Comparison of ENCODE assay signal across 33 mouse cellular contexts in the genomic region with DNA sequence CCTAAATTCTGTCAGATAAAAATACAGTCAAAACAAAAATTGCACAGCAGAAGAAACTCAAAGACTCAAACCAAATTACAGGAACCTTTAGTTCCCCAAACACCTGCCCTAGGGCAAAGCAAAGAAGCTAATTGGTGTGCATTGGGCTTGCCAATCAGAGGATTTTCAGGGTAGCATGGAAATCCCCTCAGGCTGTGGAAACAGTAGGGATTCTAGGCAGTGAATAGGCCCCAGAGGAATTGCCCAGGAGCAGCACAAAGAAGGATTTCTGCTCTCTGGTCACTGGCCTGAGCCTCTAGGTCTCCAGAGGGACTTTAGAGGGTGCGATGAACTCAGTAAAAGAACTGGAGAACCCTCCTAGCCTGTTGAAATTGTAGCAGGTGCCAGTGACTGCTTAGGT.
DNase-seq lines count a peak whose midpoint lies in the region; ATAC-seq lines count a peak whose summit lies in the region.
"Had no signal": no experiment of that assay in that cellular context is flagged by ENCODE, and none has a peak within 500 bp of the region (broad histone marks: within the 10 kb centered on the region; RNA-seq: fewer than 3 reads in every experiment).

No protein-coding gene starts in this region.

- WGBS in forebrain, embryonic 11.5 days = 0% methylated on average over 1 of the region's 1 CpGs
- WGBS in forebrain, embryonic 15.5 days = 6% methylated on average over 1 of the region's 1 CpGs
- WGBS in midbrain, embryonic 13.5 days = 6% methylated on average over 1 of the region's 1 CpGs
- 8% methylated on average over 1 of the region's 1 CpGs for WGBS in midbrain, embryonic 16.5 days
- WGBS in embryonic facial prominence, embryonic 10.5 days = 31% methylated on average over 1 of the region's 1 CpGs

- H3K4me1 ChIP-seq in forebrain, embryonic 11.5 days (replicated peaks; ENCODE audit: control insufficient read depth, insufficient read depth, low read length) = peaks cover 17% of the 10 kb centered on the region
- peaks cover 6% of the 10 kb centered on the region for H3K4me1 ChIP-seq in forebrain, embryonic 15.5 days
- peaks cover 27% of the 10 kb centered on the region for H3K4me1 ChIP-seq in midbrain, embryonic 13.5 days (replicated peaks)
- peaks cover 8% of the 10 kb centered on the region; the same call in 1 of the 2 replicates for H3K4me1 ChIP-seq in midbrain, embryonic 16.5 days (ENCODE audit: control insufficient read depth, insufficient read depth, low read length)
- peaks cover 33% of the 10 kb centered on the region for H3K4me1 ChIP-seq in embryonic facial prominence, embryonic 10.5 days
- H3K4me1 ChIP-seq: heart, embryonic 10.5 days had no signal

- no peak overlapping the region for H3K4me2 ChIP-seq in forebrain, embryonic 11.5 days (ENCODE audit: low read depth, low read length, severe bottlenecking)
- no peak overlapping the region for H3K4me2 ChIP-seq in forebrain, embryonic 15.5 days (replicated peaks)
- H3K4me2 ChIP-seq in midbrain, embryonic 13.5 days (replicated peaks) = no peak overlapping the region
- no peak overlapping the region for H3K4me2 ChIP-seq in midbrain, embryonic 16.5 days (ENCODE audit: low read length)
- H3K4me2 ChIP-seq: embryonic facial prominence, embryonic 13.5 days; hindbrain, embryonic 13.5 days; limb, embryonic 12.5 days; neural tube, embryonic 15.5 days had no signal

- no peaks in the 10 kb centered on the region for H3K9me3 ChIP-seq in forebrain, embryonic 11.5 days (ENCODE audit: control insufficient read depth, low read length)
- no peaks in the 10 kb centered on the region for H3K9me3 ChIP-seq in forebrain, embryonic 15.5 days
- no peaks in the 10 kb centered on the region for H3K9me3 ChIP-seq in midbrain, embryonic 13.5 days
- no peaks in the 10 kb centered on the region for H3K9me3 ChIP-seq in midbrain, embryonic 16.5 days (replicated peaks; ENCODE audit: control insufficient read depth, low read length, poor library complexity, severe bottlenecking)
- no peaks in the 10 kb centered on the region for H3K9me3 ChIP-seq in embryonic facial prominence, embryonic 10.5 days
- H3K9me3 ChIP-seq: embryonic facial prominence, embryonic 13.5 days; heart, embryonic 10.5 days; hindbrain, embryonic 13.5 days; limb, embryonic 12.5 days; megakaryocyte, embryonic 14.5 days; neural tube, embryonic 15.5 days had no signal

- ATAC-seq in forebrain, embryonic 11.5 days (replicated peaks; ENCODE audit: low FRiP score) = peak; percentile 67
- ATAC-seq in forebrain, embryonic 15.5 days (replicated peaks) = no peak
- ATAC-seq in midbrain, embryonic 13.5 days = peak; percentile 4; the same call in 1 of the 2 replicates
- no peak for ATAC-seq in midbrain, embryonic 16.5 days
- ATAC-seq: activated CD4-positive, CD25-positive, alpha-beta regulatory T cell, adult 4 months; intestine, postnatal 0 days had no signal

- peak overlapping the region; percentile 57 for H3K27ac ChIP-seq in forebrain, embryonic 11.5 days (ENCODE audit: low read depth, low read length)
- no peak overlapping the region for H3K27ac ChIP-seq in forebrain, embryonic 15.5 days (replicated peaks)
- H3K27ac ChIP-seq in midbrain, embryonic 13.5 days = no peak overlapping the region
- H3K27ac ChIP-seq in midbrain, embryonic 16.5 days (ENCODE audit: low read length) = no peak overlapping the region
- no peak overlapping the region for H3K27ac ChIP-seq in embryonic facial prominence, embryonic 10.5 days (replicated peaks)
- H3K27ac ChIP-seq: embryonic facial prominence, embryonic 13.5 days; heart, embryonic 10.5 days; hindbrain, embryonic 13.5 days; left cerebral cortex, adult 2 months; limb, embryonic 12.5 days; neural tube, embryonic 15.5 days; stomach, postnatal 0 days had no signal

- H3K9ac ChIP-seq in forebrain, embryonic 11.5 days (ENCODE audit: low read length) = no peak overlapping the region
- H3K9ac ChIP-seq in forebrain, embryonic 15.5 days (replicated peaks) = no peak overlapping the region
- no peak overlapping the region for H3K9ac ChIP-seq in midbrain, embryonic 13.5 days (replicated peaks)
- H3K9ac ChIP-seq in midbrain, embryonic 16.5 days (ENCODE audit: low read depth, low read length) = no peak overlapping the region
- H3K9ac ChIP-seq: embryonic facial prominence, embryonic 13.5 days; hindbrain, embryonic 13.5 days; limb, embryonic 12.5 days; neural tube, embryonic 15.5 days had no signal

- no peak overlapping the region for H3K4me3 ChIP-seq in forebrain, embryonic 11.5 days (ENCODE audit: low read depth, low read length)
- no peak overlapping the region for H3K4me3 ChIP-seq in forebrain, embryonic 15.5 days
- H3K4me3 ChIP-seq in midbrain, embryonic 13.5 days (replicated peaks) = no peak overlapping the region
- H3K4me3 ChIP-seq in midbrain, embryonic 16.5 days (ENCODE audit: low read depth, low read length) = no peak overlapping the region
- H3K4me3 ChIP-seq in embryonic facial prominence, embryonic 10.5 days = no peak overlapping the region
- H3K4me3 ChIP-seq: embryonic facial prominence, embryonic 13.5 days; erythroblast, embryonic 14.5 days; heart, embryonic 10.5 days; hindbrain, embryonic 13.5 days; left cerebral cortex, adult 2 months; limb, embryonic 12.5 days; megakaryocyte, embryonic 14.5 days; neural tube, embryonic 15.5 days had no signal

- peak; percentile 65 for DNase-seq in forebrain, embryonic 11.5 days (ENCODE audit: low spot score)
- DNase-seq in embryonic facial prominence, embryonic 10.5 days (ENCODE audit: low spot score) = peak; percentile 12
- peak; percentile 49 for DNase-seq in retina, embryonic 14.5 days (ENCODE audit: low spot score)
- DNase-seq in left cerebral cortex, adult 18-20 months (ENCODE audit: low spot score in 2 of 2) = no peak
- no peak for DNase-seq in right cerebral cortex, postnatal 14 days
- DNase-seq: adrenal gland, adult 2 months; adrenal gland, postnatal 36 days; cerebellum, adult 8-10 months; cerebellum, postnatal 36 days; gastrocnemius, postnatal 14 days; heart, postnatal 36 days; kidney, adult 9 months; kidney, postnatal 14 days; layer of hippocampus, adult 9-11 months; lung, postnatal 4 days; right cerebral cortex, adult 18-20 months; right cerebral cortex, postnatal 4 days; thymus, adult 18-20 months; thymus, postnatal 25 days had no signal

- H3K27me3 ChIP-seq in forebrain, embryonic 11.5 days (ENCODE audit: control insufficient read depth, insufficient read depth, low read length) = no peaks in the 10 kb centered on the region; the same call in 1 of the 2 replicates
- no peaks in the 10 kb centered on the region for H3K27me3 ChIP-seq in forebrain, embryonic 15.5 days
- peaks cover 21% of the 10 kb centered on the region for H3K27me3 ChIP-seq in midbrain, embryonic 13.5 days
- no peaks in the 10 kb centered on the region for H3K27me3 ChIP-seq in midbrain, embryonic 16.5 days (ENCODE audit: control insufficient read depth, insufficient read depth, low read depth, low read length)
- H3K27me3 ChIP-seq in embryonic facial prominence, embryonic 10.5 days (replicated peaks; ENCODE audit: low read depth, poor library complexity, severe bottlenecking) = peaks cover 25% of the 10 kb centered on the region

- H3K36me3 ChIP-seq in forebrain, embryonic 11.5 days (ENCODE audit: control insufficient read depth, insufficient read depth, low read length) = no peaks in the 10 kb centered on the region
- H3K36me3 ChIP-seq in forebrain, embryonic 15.5 days = no peaks in the 10 kb centered on the region
- H3K36me3 ChIP-seq in midbrain, embryonic 13.5 days = no peaks in the 10 kb centered on the region
- H3K36me3 ChIP-seq in midbrain, embryonic 16.5 days (ENCODE audit: control insufficient read depth, insufficient read depth, low read length) = no peaks in the 10 kb centered on the region
- no peaks in the 10 kb centered on the region for H3K36me3 ChIP-seq in embryonic facial prominence, embryonic 10.5 days (replicated peaks)
- H3K36me3 ChIP-seq: embryonic facial prominence, embryonic 13.5 days; heart, embryonic 10.5 days; hindbrain, embryonic 13.5 days; limb, embryonic 12.5 days; neural tube, embryonic 15.5 days had no signal

Comparison
In these comparisons a context has a peak if more than half of its experiments do, and no peak if none do; other contexts are left out.
1. ATAC-seq: peak in forebrain, embryonic 11.5 days (single experiment) and midbrain, embryonic 13.5 days (single experiment); none in forebrain, embryonic 15.5 days (single experiment) and midbrain, embryonic 16.5 days (single experiment).
2. DNase-seq: peak in forebrain, embryonic 11.5 days (single experiment), embryonic facial prominence, embryonic 10.5 days (single experiment) and retina, embryonic 14.5 days (single experiment); none in left cerebral cortex, adult 18-20 months (0 of 2) and right cerebral cortex, postnatal 14 days (single experiment).